Mouse (Mus musculus): Measurements from ENCODE around the gene Eif4e.

The Eif4e gene

GRCm38 (mm10) chr3:138526073-138526915, at the start of gene Eif4e:
Gene Eif4e, plus strand, starts transcription at chr3:138526179.
- TF ChIP-seq GATA4 (IDR thresholded peaks at IDR 0.05; ENCODE audit: insufficient replicate concordance, low read length): no peak

DNA sequence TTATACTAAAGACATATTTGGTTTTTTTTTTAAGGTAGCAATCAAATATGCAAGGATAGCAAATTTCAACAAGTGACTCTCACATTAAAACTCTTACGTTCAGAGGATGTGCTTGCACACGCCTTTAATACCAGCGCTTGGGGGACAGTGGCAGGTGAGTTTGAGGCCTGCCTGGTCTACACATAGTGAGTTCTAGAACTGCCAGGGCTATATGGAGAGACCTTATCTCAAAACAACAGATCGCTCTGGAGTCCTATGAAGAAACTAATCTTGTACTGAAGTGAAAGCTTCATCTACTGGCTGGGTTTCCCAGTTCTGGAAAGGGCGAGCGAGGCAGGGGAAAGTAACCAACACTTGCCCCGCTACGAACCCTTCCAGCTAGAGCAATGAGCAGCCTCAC, 46.5 kb upstream of the Eif4e start:
- TF ChIP-seq GATA4 (IDR thresholded peaks at IDR 0.05; ENCODE audit: insufficient replicate concordance, low read length): no peak

DNA sequence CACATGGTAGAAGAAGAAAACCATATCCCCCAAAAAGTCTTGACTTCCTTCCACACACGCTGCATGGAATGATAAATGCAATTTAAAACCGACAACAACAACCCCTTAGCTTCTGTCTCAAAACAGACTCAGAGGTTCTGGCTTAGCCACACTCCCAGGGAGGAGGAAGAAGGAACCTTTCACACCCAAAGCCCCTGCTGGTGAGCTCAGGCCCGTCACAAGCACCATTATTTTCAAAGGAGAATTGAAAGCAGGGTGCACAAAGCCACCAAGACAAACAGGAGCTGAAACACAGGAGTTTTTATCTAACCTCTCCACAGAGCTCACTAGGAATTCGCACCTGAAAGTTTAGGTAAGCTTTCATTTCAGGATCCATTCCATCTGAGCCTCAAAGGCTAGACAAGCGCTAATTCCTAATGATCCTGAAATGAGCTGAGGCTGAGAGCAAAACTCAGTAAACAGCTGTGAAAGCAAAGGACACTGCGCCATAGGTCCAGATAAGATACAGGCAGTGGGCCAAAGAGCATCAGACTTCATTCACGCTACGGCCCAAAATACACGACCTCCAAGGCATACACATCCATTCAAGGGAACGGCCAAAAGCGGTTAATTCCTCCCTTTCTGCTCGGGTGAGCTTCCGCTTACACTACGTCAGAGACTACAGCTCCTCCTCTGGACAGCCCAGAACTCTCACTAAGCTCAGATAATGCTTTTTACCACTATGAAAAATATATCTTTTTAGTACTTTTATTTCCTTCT, 44.3 kb upstream of the Eif4e start:
- TF ChIP-seq GATA4 (IDR thresholded peaks at IDR 0.05; ENCODE audit: insufficient replicate concordance, low read length): no peak

- no peak for TF ChIP-seq GATA4 (IDR thresholded peaks at IDR 0.05; ENCODE audit: insufficient replicate concordance, low read length)
These were observed 42.7 kb upstream of the Eif4e start for GRCm38 (mm10) chr3:138483240-138483639.

- TF ChIP-seq GATA4 (IDR thresholded peaks at IDR 0.05; ENCODE audit: insufficient replicate concordance, low read length): no peak
These were observed 37.2 kb upstream of the Eif4e start for GRCm38 (mm10) chr3:138488584-138489326.

GRCm38 (mm10) chr3:138489327-138490033, 36.5 kb upstream of the Eif4e start, which contains the start of gene Metap1:
Gene Metap1, minus strand, starts transcription at chr3:138489515.
- no peak for TF ChIP-seq GATA4 (IDR thresholded peaks at IDR 0.05; ENCODE audit: insufficient replicate concordance, low read length)

GRCm38 (mm10) chr3:138490034-138490337, 36.0 kb upstream of the Eif4e start:
- TF ChIP-seq GATA4 (IDR thresholded peaks at IDR 0.05; ENCODE audit: insufficient replicate concordance, low read length): no peak

DNA sequence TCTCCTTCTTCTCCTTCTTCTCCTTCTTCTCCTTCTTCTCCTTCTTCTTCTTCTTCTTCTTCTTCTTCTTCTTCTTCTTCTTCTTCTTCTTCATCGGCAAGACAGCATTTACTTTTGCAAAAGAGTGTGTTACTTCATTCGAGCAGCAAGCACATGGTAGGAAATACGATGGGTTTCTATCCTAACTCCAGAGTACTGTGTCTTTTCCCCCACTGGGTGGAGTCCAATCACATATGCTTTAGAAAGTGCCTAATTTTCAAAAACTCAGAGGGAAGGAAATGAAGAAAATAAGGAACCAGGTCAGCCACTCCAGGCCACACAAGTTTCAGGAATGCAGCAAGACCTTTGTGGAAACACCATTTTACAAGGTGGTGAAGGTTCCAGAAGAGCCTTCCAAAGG, 32.3 kb upstream of the Eif4e start:
- TF ChIP-seq GATA4 (IDR thresholded peaks at IDR 0.05; ENCODE audit: insufficient replicate concordance, low read length): no peak

DNA sequence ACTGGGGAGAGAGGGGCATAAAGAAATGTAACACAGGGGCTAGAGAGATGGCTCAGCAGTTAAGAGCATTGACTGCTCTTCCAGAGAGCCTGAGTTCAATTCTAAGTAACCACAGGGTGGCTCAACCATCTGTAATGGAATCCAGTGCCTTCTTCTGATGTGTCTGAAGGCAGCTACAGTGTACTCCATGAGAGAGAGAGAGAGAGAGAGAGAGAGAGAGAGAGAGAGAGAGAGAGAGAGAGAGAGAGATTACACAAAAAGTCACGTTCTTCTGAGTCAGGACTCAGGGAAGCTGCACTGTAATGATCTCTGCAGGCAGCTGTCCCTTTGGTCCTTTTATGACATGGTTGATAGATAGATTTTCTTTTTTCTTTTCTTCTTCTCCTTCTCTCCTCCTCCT, 31.4 kb upstream of the Eif4e start:
- no peak for TF ChIP-seq GATA4 (IDR thresholded peaks at IDR 0.05; ENCODE audit: insufficient replicate concordance, low read length)

DNA sequence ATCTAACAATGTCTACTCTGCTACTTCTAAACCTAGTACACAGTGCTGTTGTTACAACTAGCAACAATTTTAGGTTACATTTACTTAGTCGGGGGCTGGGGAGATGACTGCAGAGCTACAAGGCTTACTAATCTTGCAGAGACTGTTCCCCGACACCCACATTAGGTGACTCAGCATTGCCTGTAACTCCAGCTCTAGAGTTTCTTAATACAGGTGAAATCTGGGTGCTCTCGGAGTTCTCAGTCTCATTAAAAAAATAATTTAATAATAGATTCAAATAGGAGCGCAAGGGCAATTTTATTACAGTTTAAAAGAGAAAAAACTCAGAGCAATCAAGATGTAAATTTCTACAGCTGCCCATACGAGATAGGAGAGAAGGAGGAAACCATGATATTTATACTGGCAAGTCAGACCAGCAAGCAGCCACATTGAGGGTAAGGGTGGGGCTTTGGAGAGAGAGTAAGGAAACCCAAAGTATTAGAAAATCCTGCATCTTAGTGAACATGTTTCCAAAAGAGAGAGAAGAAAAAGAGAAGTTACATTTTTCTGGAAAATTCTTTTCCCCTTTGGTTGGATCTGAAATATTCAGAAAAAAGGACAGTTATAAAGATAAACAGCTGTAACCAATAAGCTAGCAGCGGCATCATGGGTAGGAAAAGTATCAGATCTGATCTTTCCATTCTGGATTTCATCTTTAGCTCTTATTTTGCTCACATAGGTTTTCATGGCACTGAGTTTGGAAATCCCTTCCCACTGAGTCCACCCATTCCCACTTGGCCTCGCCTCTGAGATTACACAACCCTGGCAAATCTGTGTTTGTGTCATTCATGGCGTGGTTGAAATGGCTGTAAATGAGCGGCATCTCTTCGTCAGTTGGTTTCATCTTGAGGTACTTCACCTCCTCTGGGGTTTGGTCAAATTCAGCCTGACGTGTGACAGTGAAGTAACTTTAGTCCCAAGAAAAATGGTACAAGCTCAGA, 30.5 kb upstream of the Eif4e start:
- TF ChIP-seq GATA4 (IDR thresholded peaks at IDR 0.05; ENCODE audit: insufficient replicate concordance, low read length): no peak

- no peak for TF ChIP-seq GATA4 (IDR thresholded peaks at IDR 0.05; ENCODE audit: insufficient replicate concordance, low read length)
These were observed 27.2 kb upstream of the Eif4e start for GRCm38 (mm10) chr3:138498731-138499130.

DNA sequence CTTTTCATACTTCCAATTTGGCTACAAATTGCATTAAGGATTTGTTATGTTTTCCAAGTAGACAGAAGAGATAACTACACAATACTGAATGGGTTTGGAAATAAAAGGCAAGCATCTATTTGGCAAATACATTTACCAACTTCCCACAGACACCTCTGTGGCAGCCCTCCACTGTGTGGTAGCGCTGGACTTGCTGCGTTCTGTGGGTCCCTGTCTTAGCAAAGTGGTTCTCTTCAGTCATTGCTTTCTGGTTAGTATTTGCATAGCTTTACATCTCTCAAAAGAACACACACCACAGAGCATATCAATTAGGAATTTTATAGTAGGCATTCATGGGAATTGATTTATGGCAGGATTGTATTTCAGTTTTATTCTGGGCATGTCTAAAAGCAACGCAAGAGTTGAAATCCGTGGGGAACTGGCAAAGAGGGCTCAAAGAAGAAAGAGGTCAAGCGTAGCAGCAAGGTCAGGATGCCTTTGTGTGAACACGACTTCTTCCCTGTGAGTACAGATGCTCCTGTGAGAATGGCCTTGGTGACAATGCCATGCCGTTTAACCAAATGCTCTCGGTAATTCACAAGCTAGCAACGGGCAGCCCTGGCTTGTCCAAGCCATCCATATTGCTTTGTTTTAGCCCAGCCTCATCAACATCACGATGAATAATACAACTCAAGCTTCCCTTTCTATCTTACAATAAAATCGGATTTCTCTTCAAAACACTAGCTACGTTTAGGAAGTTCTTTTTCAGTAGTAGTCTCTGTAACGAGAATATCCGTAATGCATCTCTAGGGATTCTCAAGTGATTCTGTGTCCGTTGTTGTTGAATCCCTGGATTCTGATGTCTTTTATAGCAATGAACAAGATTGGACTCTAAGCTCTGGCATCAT, 25.9 kb upstream of the Eif4e start:
- no peak for TF ChIP-seq GATA4 (IDR thresholded peaks at IDR 0.05; ENCODE audit: insufficient replicate concordance, low read length)

GRCm38 (mm10) chr3:138503754-138504153, 22.2 kb upstream of the Eif4e start:
- TF ChIP-seq GATA4 (IDR thresholded peaks at IDR 0.05; ENCODE audit: insufficient replicate concordance, low read length): no peak
